Mouse (Mus musculus) olfactory bulb, adult 2 months (tissue): ENCODE results near the gene Myo3a. TPM values are rescaled to one million over a fixed set of nuclear protein-coding genes. Genes with fewer than 3 reads are reported as not detected.
"Not testable (repeated sequence)": the region's sequence is repeated elsewhere in the genome, so short reads cannot be mapped to it uniquely, and the experiment has no call there.

ENCODE experiments used
- H3K27ac ChIP-seq: fragments of 200-500 bp; 2 replicates; pipeline ENCODE4 v1.5.1; 2012; ENCODE audit warnings: low read depth, low read length; ENCODE audit not compliant: insufficient read depth
- H3K4me1 ChIP-seq: fragments of 200-500 bp; 2 replicates; pipeline ENCODE4 v1.6.1; 2012; ENCODE audit warnings: low read length; ENCODE audit not compliant: control insufficient read depth, insufficient read depth
- H3K4me3 ChIP-seq: fragments of 200-500 bp; 2 replicates; pipeline ENCODE4 v1.5.1; 2012; ENCODE audit warnings: mild to moderate bottlenecking, low read depth, low read length, moderate library complexity; ENCODE audit not compliant: insufficient read depth
- CTCF ChIP-seq: fragments of 200-500 bp; IDR thresholded peaks from 2 replicates; pipeline ENCODE4 v1.5.1; 2012; ENCODE audit warnings: low read depth, mild to moderate bottlenecking, low read length, moderate library complexity; ENCODE audit not compliant: insufficient read depth
- POLR2A ChIP-seq: fragments of 200-500 bp; IDR thresholded peaks from 2 replicates; pipeline ENCODE4 v1.6.1; 2012; ENCODE audit warnings: mild to moderate bottlenecking, low read depth, low read length, moderate library complexity; ENCODE audit not compliant: insufficient read depth
- WGBS: fragments of 180-500 bp; shearing (Covaris S2); methylation state at CpG from one replicate; pipeline ENCODE4 v1.1.7; 2018; 5-methylcytosine and 5-hydroxymethylcytosine counted together
- polyA plus RNA-seq: library from polyadenylated mRNA; stranded (reverse); fragments of >200 nt; gene quantifications from 2 replicates; pipeline ENCODE4 v1.2.4, GENCODE M21; 2012; ENCODE audit warnings: low replicate concordance; ENCODE audit not compliant: missing spikeins, insufficient read depth, insufficient read length

Myo3a gene
- polyA plus RNA-seq, 1 experiment = not detected

GRCm38 (mm10) chr2:22338269-22338857 is 111.1 kb downstream of the Myo3a start:
- 2% methylated on average over 26 of the region's 32 CpGs for WGBS
- TF ChIP-seq POLR2A = no peak
- no peak for TF ChIP-seq CTCF
- H3K4me1 ChIP-seq = peaks cover 2% of the 10 kb centered on the region; the same call in 1 of the 2 replicates
- peak overlapping the region; percentile 45 for H3K4me3 ChIP-seq
- no peak overlapping the region for H3K27ac ChIP-seq

GRCm38 (mm10) chr2:22410511-22410910 is 183.2 kb downstream of the Myo3a start:
- not testable (repeated sequence) for H3K27ac ChIP-seq, H3K4me3 ChIP-seq, H3K4me1 ChIP-seq
- 98% methylated on average over 11 of the region's 11 CpGs for WGBS

GRCm38 (mm10) chr2:22548421-22548820 is 321.1 kb downstream of the Myo3a start:
- 50% methylated on average over 6 of the region's 6 CpGs for WGBS
- Histone ChIP-seq H3K27ac (no peak overlapping the region), H3K4me1 (no peaks in the 10 kb centered on the region), H3K4me3 (no peak overlapping the region)
- TF ChIP-seq CTCF = no peak
- TF ChIP-seq POLR2A = no peak

- WGBS = 82% methylated on average over 14 of the region's 14 CpGs
- H3K4me1 ChIP-seq, H3K27ac ChIP-seq, H3K4me3 ChIP-seq: not testable (repeated sequence)
Observed at GRCm38 (mm10) chr2:22587469-22588169, 360.3 kb downstream of the Myo3a start.

GRCm38 (mm10) chr2:22588170-22588541 is 360.9 kb downstream of the Myo3a start:
- 88% methylated on average over 5 of the region's 5 CpGs for WGBS
- H3K4me3 ChIP-seq, H3K4me1 ChIP-seq, H3K27ac ChIP-seq: not testable (repeated sequence)

- H3K4me1 ChIP-seq = not testable (repeated sequence)
Observed at GRCm38 (mm10) chr2:22588673-22589381, 361.5 kb downstream of the Myo3a start.

GRCm38 (mm10) chr2:22589382-22590205 is 362.3 kb downstream of the Myo3a start:
- 79% methylated on average over 16 of the region's 17 CpGs for WGBS

More at GRCm38 (mm10) chr2:22588673-22589381, 361.5 kb downstream of the Myo3a start:
- H3K4me3 ChIP-seq, H3K27ac ChIP-seq: not testable (repeated sequence)
- WGBS = 57% methylated on average over 12 of the region's 12 CpGs

GRCm38 (mm10) chr2:22590206-22590490 is 362.8 kb downstream of the Myo3a start:
- Histone ChIP-seq H3K4me3 (no peak overlapping the region), H3K4me1 (no peaks in the 10 kb centered on the region), H3K27ac (no peak overlapping the region)
- no peak for TF ChIP-seq POLR2A

More at GRCm38 (mm10) chr2:22589382-22590205, 362.3 kb downstream of the Myo3a start:
- H3K4me1 ChIP-seq, H3K27ac ChIP-seq, H3K4me3 ChIP-seq: not testable (repeated sequence)

GRCm38 (mm10) chr2:22617951-22618350 is 390.6 kb downstream of the Myo3a start:
- Histone ChIP-seq H3K4me3 (no peak overlapping the region), H3K4me1 (peaks cover 22% of the 10 kb centered on the region), H3K27ac (no peak overlapping the region)
- TF ChIP-seq CTCF = no peak
- TF ChIP-seq POLR2A = no peak
- WGBS = 40% methylated on average over 9 of the region's 9 CpGs
